Mouse (Mus musculus): Measurements from ENCODE around the gene Lmnb2.

GRCm38 (mm10) chr10:80954415-80954814 is 36.4 kb upstream of the Lmnb2 start:
- TF ChIP-seq POLR2A (IDR thresholded peaks at IDR 0.05; ENCODE audit: extremely low read depth, insufficient read depth, low read length) (no peak), CTCF (IDR thresholded peaks at IDR 0.05; ENCODE audit: extremely low read depth, insufficient read depth, low read length) (no peak)
